In genomic region chr12:98981081-98981480, GRCm38 (mm10) we compare ENCODE assay signal across 24 mouse cellular contexts.
"Had no signal": no experiment of that assay in that cellular context is flagged by ENCODE, and none has a peak within 500 bp of the region (broad histone marks: within the 10 kb centered on the region; RNA-seq: fewer than 3 reads in every experiment).

No protein-coding gene starts in this region.

- H3K4me1 ChIP-seq: heart, embryonic 13.5 days; heart, embryonic 15.5 days; hindbrain, embryonic 10.5 days; hindbrain, embryonic 12.5 days; intestine, embryonic 15.5 days; limb, embryonic 13.5 days; limb, embryonic 15.5 days; liver, embryonic 12.5 days had no signal

- H3K27me3 ChIP-seq: heart, embryonic 13.5 days; heart, embryonic 15.5 days; hindbrain, embryonic 12.5 days; intestine, embryonic 15.5 days; limb, embryonic 13.5 days; limb, embryonic 15.5 days; liver, embryonic 12.5 days had no signal

- H3K9me3 ChIP-seq: heart, embryonic 15.5 days; hindbrain, embryonic 12.5 days; intestine, embryonic 15.5 days; limb, embryonic 15.5 days; liver, embryonic 12.5 days had no signal

- H3K4me3 ChIP-seq: gastrocnemius, adult 2 months; heart, adult 2 months; heart, embryonic 13.5 days; heart, embryonic 15.5 days; hindbrain, embryonic 10.5 days; hindbrain, embryonic 12.5 days; intestine, embryonic 15.5 days; layer of hippocampus, adult 2 months; left cerebral cortex, adult 2 months; limb, embryonic 13.5 days; limb, embryonic 15.5 days; liver, embryonic 12.5 days had no signal

- DNase-seq: gastrocnemius, adult 2 months; gastrocnemius, postnatal 10 days; gastrocnemius, postnatal 25 days; heart, adult 2 months; heart, postnatal 14 days; heart, postnatal 4 days; kidney, adult 18-20 months; kidney, adult 8-10 months; kidney, postnatal 10 days; kidney, postnatal 25 days; kidney, postnatal 4 days; left cerebral cortex, postnatal 4 days had no signal

- H3K27ac ChIP-seq: gastrocnemius, adult 2 months; heart, adult 2 months; heart, embryonic 13.5 days; heart, embryonic 15.5 days; hindbrain, embryonic 10.5 days; hindbrain, embryonic 12.5 days; hindbrain, embryonic 14.5 days; intestine, embryonic 15.5 days; layer of hippocampus, adult 2 months; left cerebral cortex, adult 2 months; limb, embryonic 13.5 days; limb, embryonic 15.5 days; liver, embryonic 12.5 days; liver, embryonic 14.5 days had no signal

- H3K9ac ChIP-seq: heart, embryonic 13.5 days; heart, embryonic 15.5 days; hindbrain, embryonic 12.5 days; hindbrain, embryonic 14.5 days; intestine, embryonic 15.5 days; limb, embryonic 13.5 days; limb, embryonic 15.5 days; liver, embryonic 12.5 days; liver, embryonic 14.5 days had no signal

- H3K36me3 ChIP-seq: intestine, embryonic 15.5 days had no signal
